Mouse (Mus musculus) myocyte (in vitro differentiated cells): Measurements from ENCODE around the gene Bnipl. TPM values are rescaled to one million over a fixed set of nuclear protein-coding genes. Genes with fewer than 3 reads are reported as not detected.

Experiments
- H3K27me3 ChIP-seq: one replicate; pipeline ENCODE4 v1.6.1; 2011; ENCODE audit not compliant: control insufficient read depth, insufficient read depth, insufficient read length
- H3K36me3 ChIP-seq: one replicate; pipeline ENCODE4 v1.6.1; 2011; ENCODE audit not compliant: control insufficient read depth, insufficient read depth
- H3K4me2 ChIP-seq: one replicate; pipeline ENCODE4 v1.6.1; 2011; ENCODE audit warnings: low read depth, control low read depth
- H3K4me3 ChIP-seq: one replicate; pipeline ENCODE4 v1.5.1; 2011; ENCODE audit warnings: mild to moderate bottlenecking, control low read depth, moderate library complexity
- H3K79me2 ChIP-seq: one replicate; pipeline ENCODE4 v1.6.1; 2011; ENCODE audit not compliant: control insufficient read depth, insufficient read depth
- H3ac ChIP-seq: one replicate; pipeline ENCODE4 v1.6.1; 2011; ENCODE audit not compliant: control insufficient read depth, insufficient read length
- CEBPB ChIP-seq: IDR thresholded peaks from 2 replicates; pipeline ENCODE4 v1.6.1; 2011; ENCODE audit warnings: mild to moderate bottlenecking, moderate library complexity; ENCODE audit not compliant: poor library complexity, insufficient read depth, severe bottlenecking
- E2F4 ChIP-seq: IDR thresholded peaks from one replicate; pipeline ENCODE4 v1.6.1; 2011; ENCODE audit warnings: mild to moderate bottlenecking, control low read depth, moderate library complexity; ENCODE audit not compliant: insufficient read depth
- MAX ChIP-seq: IDR thresholded peaks from one replicate; pipeline ENCODE4 v1.6.1; 2011; ENCODE audit warnings: low read depth, mild to moderate bottlenecking, control low read depth
- MYOD1 ChIP-seq, 3 experiments: IDR thresholded peaks; one replicate each; pipeline ENCODE4 v1.6.1; 2011; ENCODE audit warnings: control low read depth in 2 of 3, low read depth in 2 of 3, mild to moderate bottlenecking in 2 of 3, moderate library complexity in 1 of 3; ENCODE audit not compliant: insufficient read length in 2 of 3, control insufficient read depth in 1 of 3
- MYOG ChIP-seq, 3 experiments: IDR thresholded peaks; one replicate each; pipeline ENCODE4 v1.6.1; 2011; ENCODE audit warnings: control low read depth in 2 of 3, low read depth in 2 of 3, mild to moderate bottlenecking in 2 of 3; ENCODE audit not compliant: insufficient read length in 2 of 3, control insufficient read depth in 1 of 3, insufficient read depth in 1 of 3
- POLR2A ChIP-seq: IDR thresholded peaks from one replicate; pipeline ENCODE4 v1.6.1; 2011; ENCODE audit warnings: low read depth, mild to moderate bottlenecking, control low read depth, moderate library complexity; ENCODE audit not compliant: insufficient read length
- POLR2AphosphoS2 ChIP-seq: IDR thresholded peaks from one replicate; pipeline ENCODE4 v1.6.1; 2011; ENCODE audit warnings: low read depth, control low read depth; ENCODE audit not compliant: insufficient read length
- REST ChIP-seq: IDR thresholded peaks from one replicate; pipeline ENCODE4 v1.6.1; 2011; ENCODE audit warnings: mild to moderate bottlenecking, control low read depth, moderate library complexity; ENCODE audit not compliant: insufficient read depth, insufficient read length
- SRF ChIP-seq: IDR thresholded peaks from one replicate; pipeline ENCODE4 v1.6.1; 2011; ENCODE audit warnings: low read depth; ENCODE audit not compliant: control insufficient read depth, insufficient read length
- TCF12 ChIP-seq: IDR thresholded peaks from one replicate; pipeline ENCODE4 v1.6.1; 2011; ENCODE audit warnings: mild to moderate bottlenecking, control low read depth; ENCODE audit not compliant: poor library complexity, insufficient read depth, severe bottlenecking
- TCF3 ChIP-seq: IDR thresholded peaks from one replicate; pipeline ENCODE4 v1.6.1; 2011; ENCODE audit warnings: low read depth, control low read depth; ENCODE audit not compliant: insufficient read length
- USF1 ChIP-seq: IDR thresholded peaks from one replicate; pipeline ENCODE4 v1.6.1; 2011; ENCODE audit warnings: low read depth, mild to moderate bottlenecking, control low read depth, moderate library complexity
- polyA plus RNA-seq: library from polyadenylated mRNA; unstranded; fragments of >200 nt; fragmentation: generic; extraction: Trizol; gene quantifications from one replicate; pipeline ENCODE4 v1.2.1, GENCODE M21; 2012; ENCODE audit warnings: missing spikeins

Bnipl gene
- polyA plus RNA-seq, 1 experiment: 0.31 TPM

- Histone ChIP-seq H3K4me3 (no peak overlapping the region), H3K27me3 (no peaks in the 10 kb centered on the region), H3ac (no peak overlapping the region), H3K36me3 (peaks cover 26% of the 10 kb centered on the region), H3K4me2 (no peak overlapping the region), H3K79me2 (peaks cover 4% of the 10 kb centered on the region)
- TF ChIP-seq MAX: no peak
- TF ChIP-seq MYOD1 (IDR thresholded peaks at IDR 0.05; ENCODE audit: control insufficient read depth in 1 of 3, insufficient read length in 2 of 3, low read depth in 2 of 3): no peak
- TF ChIP-seq POLR2A: no peak
- TF ChIP-seq E2F4: no peak
- no peak for TF ChIP-seq CEBPB
- no peak for TF ChIP-seq TCF12
- no peak for TF ChIP-seq USF1
- TF ChIP-seq POLR2AphosphoS2: no peak
- no peak for TF ChIP-seq REST
- no peak for TF ChIP-seq SRF
- TF ChIP-seq MYOG (IDR thresholded peaks at IDR 0.05; ENCODE audit: control insufficient read depth in 1 of 3, insufficient read depth in 1 of 3, insufficient read length in 2 of 3, low read depth in 2 of 3): no peak
- no peak for TF ChIP-seq TCF3
Observed at GRCm38 (mm10) chr3:95266052-95266451, 15.1 kb upstream of the Bnipl start.

GRCm38 (mm10) chr3:95264724-95265123 lies 13.7 kb upstream of the Bnipl start:
- TF ChIP-seq CEBPB (no peak), TCF3 (no peak), E2F4 (no peak), SRF (no peak), MYOD1 (IDR thresholded peaks at IDR 0.05; ENCODE audit: control insufficient read depth in 1 of 3, insufficient read length in 2 of 3, low read depth in 2 of 3) (no peak), REST (no peak), TCF12 (no peak), POLR2A (no peak), USF1 (no peak), POLR2AphosphoS2 (no peak), MAX (no peak)
- Histone ChIP-seq H3K4me3 (no peak overlapping the region), H3K79me2 (no peaks in the 10 kb centered on the region), H3K36me3 (peaks cover 30% of the 10 kb centered on the region), H3ac (no peak overlapping the region), H3K4me2 (no peak overlapping the region), H3K27me3 (no peaks in the 10 kb centered on the region)

GRCm38 (mm10) chr3:95263089-95263739 lies 12.2 kb upstream of the Bnipl start:
- Histone ChIP-seq H3K4me3 (no peak overlapping the region), H3ac (no peak overlapping the region), H3K36me3 (peaks cover 41% of the 10 kb centered on the region), H3K27me3 (no peaks in the 10 kb centered on the region), H3K4me2 (no peak overlapping the region), H3K79me2 (no peaks in the 10 kb centered on the region)
- TF ChIP-seq MAX (no peak), MYOG (IDR thresholded peaks at IDR 0.05; ENCODE audit: control insufficient read depth in 1 of 3, insufficient read depth in 1 of 3, insufficient read length in 2 of 3, low read depth in 2 of 3) (no peak), TCF3 (no peak), POLR2AphosphoS2 (no peak), REST (no peak), POLR2A (no peak), TCF12 (no peak), E2F4 (no peak), MYOD1 (IDR thresholded peaks at IDR 0.05; ENCODE audit: control insufficient read depth in 1 of 3, insufficient read length in 2 of 3, low read depth in 2 of 3) (no peak), CEBPB (no peak), USF1 (no peak), SRF (no peak)

- H3K4me3 ChIP-seq: no peak overlapping the region
- H3K79me2 ChIP-seq: no peaks in the 10 kb centered on the region
- peaks cover 42% of the 10 kb centered on the region for H3K36me3 ChIP-seq
- H3ac ChIP-seq: no peak overlapping the region
- no peak overlapping the region for H3K4me2 ChIP-seq
- no peak for TF ChIP-seq TCF3
- TF ChIP-seq MYOG (IDR thresholded peaks at IDR 0.05; ENCODE audit: control insufficient read depth in 1 of 3, insufficient read depth in 1 of 3, insufficient read length in 2 of 3, low read depth in 2 of 3): no peak
- TF ChIP-seq MAX: no peak
- TF ChIP-seq CEBPB: no peak
- no peak for TF ChIP-seq SRF
- TF ChIP-seq TCF12: no peak
- no peak for TF ChIP-seq REST
- no peak for TF ChIP-seq USF1
- TF ChIP-seq E2F4: no peak
- no peaks in the 10 kb centered on the region for H3K27me3 ChIP-seq
Observed at GRCm38 (mm10) chr3:95261975-95262374, 11.0 kb upstream of the Bnipl start.

- Histone ChIP-seq H3K4me3 (no peak overlapping the region), H3ac (no peak overlapping the region), H3K4me2 (no peak overlapping the region), H3K27me3 (no peaks in the 10 kb centered on the region), H3K36me3 (peaks cover 41% of the 10 kb centered on the region), H3K79me2 (no peaks in the 10 kb centered on the region)
- TF ChIP-seq E2F4 (no peak), SRF (no peak), REST (no peak), USF1 (no peak), TCF12 (no peak), MYOG (IDR thresholded peaks at IDR 0.05; ENCODE audit: control insufficient read depth in 1 of 3, insufficient read depth in 1 of 3, insufficient read length in 2 of 3, low read depth in 2 of 3) (no peak), TCF3 (no peak), CEBPB (no peak), MYOD1 (IDR thresholded peaks at IDR 0.05; ENCODE audit: control insufficient read depth in 1 of 3, insufficient read length in 2 of 3, low read depth in 2 of 3) (no peak), POLR2AphosphoS2 (no peak), POLR2A (no peak), MAX (no peak)
Observed at GRCm38 (mm10) chr3:95256931-95257330, 5.9 kb upstream of the Bnipl start.
